Mouse (Mus musculus): ENCODE data around the gene Sec11a. TPM values are rescaled to one million over a fixed set of nuclear protein-coding genes. Genes with fewer than 3 reads are reported as not detected.

Gene Sec11a
- polyA plus RNA-seq, 1 experiment from 2014 or later = 156 TPM

DNA sequence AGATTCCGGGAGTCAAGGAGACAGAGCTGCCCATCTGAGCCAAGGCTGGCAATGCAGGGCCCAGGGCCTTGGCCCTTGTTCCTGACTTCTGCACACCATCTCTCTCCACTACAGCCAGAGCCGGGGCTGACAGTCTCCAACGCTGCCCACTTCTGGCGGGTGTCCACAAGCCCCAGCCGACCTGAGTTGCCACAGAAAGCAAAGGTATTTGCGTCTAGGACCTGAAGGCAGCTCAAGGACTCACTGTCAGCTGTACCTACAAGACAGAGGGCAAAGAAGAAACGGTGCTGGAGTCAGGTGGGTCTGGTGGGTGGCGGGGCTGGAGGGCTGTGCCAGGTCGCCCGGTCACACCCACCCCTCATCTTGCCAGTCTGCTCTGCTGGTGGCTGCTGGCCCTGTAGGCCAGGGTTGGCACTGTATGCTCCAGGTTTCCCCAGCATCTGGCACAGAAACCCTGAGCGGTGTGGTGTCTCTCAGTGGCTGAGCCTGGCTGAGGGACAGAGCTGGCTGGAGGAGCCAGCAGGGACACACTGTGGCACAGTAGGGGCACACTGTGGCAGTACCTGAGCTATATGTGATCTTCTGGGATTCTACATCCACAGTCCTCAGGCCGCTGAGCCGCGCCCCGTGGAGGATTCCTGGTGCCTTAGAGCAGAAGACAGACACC lies 54.4 kb downstream of the Sec11a start:
- Histone ChIP-seq H3K4me2 (replicated peaks) (no peak overlapping the region), H3K9ac (no peak overlapping the region), H3K27me3 (ENCODE audit: control insufficient read depth, insufficient read depth, low read length) (no peaks in the 10 kb centered on the region), H3K9me3 (ENCODE audit: control insufficient read depth, low read length) (no peaks in the 10 kb centered on the region), H3K4me3 (replicated peaks; ENCODE audit: low read length) (no peak overlapping the region), H3K27ac (no peak overlapping the region), H3K36me3 (replicated peaks; ENCODE audit: control insufficient read depth, insufficient read depth) (peaks cover 87% of the 10 kb centered on the region), H3K4me1 (replicated peaks; ENCODE audit: control insufficient read depth, insufficient read depth, low read length) (no peaks in the 10 kb centered on the region; the same call in 1 of the 2 replicates)
- 91% methylated on average over 15 of the region's 15 CpGs for WGBS
- no peak for DNase-seq (ENCODE audit: low spot score)
- no peak for ATAC-seq (ENCODE audit: low FRiP score)

- H3K4me1 ChIP-seq (replicated peaks; ENCODE audit: control insufficient read depth, insufficient read depth, low read length) = no peaks in the 10 kb centered on the region; the same call in 1 of the 2 replicates
- 84% methylated on average over 13 of the region's 13 CpGs for WGBS
- H3K36me3 ChIP-seq (replicated peaks; ENCODE audit: control insufficient read depth, insufficient read depth) = peaks cover 53% of the 10 kb centered on the region
- peak overlapping the region; percentile 62; the same call in 1 of the 2 replicates for H3K27ac ChIP-seq
- H3K4me2 ChIP-seq (replicated peaks) = no peak overlapping the region
- H3K9me3 ChIP-seq (ENCODE audit: control insufficient read depth, low read length) = no peaks in the 10 kb centered on the region
- H3K9ac ChIP-seq = no peak overlapping the region
- H3K4me3 ChIP-seq (replicated peaks; ENCODE audit: low read length) = no peak overlapping the region
- no peaks in the 10 kb centered on the region for H3K27me3 ChIP-seq (ENCODE audit: control insufficient read depth, insufficient read depth, low read length)
- DNase-seq (ENCODE audit: low spot score) (no peak), ATAC-seq (ENCODE audit: low FRiP score) (no peak)
Observed at GRCm38 (mm10) chr7:80889841-80890241, 57.7 kb downstream of the Sec11a start.

DNA sequence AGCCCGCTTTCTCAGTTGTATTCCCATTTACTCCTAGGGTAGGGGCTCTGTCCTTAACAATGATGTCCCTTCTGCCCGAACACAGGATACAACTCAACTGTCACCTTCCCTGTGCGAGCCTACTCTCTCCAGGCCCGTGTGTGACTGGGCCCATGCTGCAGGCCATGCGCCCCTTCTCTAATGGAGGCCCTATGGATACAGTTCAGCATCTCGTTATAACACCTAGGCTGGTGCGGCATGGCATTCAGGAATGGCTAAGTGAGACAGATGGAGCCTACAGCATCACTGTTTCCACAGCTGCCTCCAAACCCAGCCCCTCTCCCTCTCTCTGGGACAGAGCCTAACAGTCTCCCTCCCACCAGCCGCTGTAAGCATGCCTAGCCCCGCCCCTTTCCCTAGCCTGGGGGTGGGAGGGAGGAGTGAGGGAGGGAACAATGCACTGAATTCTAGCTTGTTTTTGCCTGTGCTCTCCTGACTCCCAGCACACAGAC lies 58.5 kb downstream of the Sec11a start:
- ATAC-seq (ENCODE audit: low FRiP score) (peak; percentile 84), DNase-seq (ENCODE audit: low spot score) (peak; percentile 68)
- no peak overlapping the region for H3K4me2 ChIP-seq (replicated peaks)
- 34% methylated on average over 9 of the region's 9 CpGs for WGBS
- no peaks in the 10 kb centered on the region; the same call in 1 of the 2 replicates for H3K4me1 ChIP-seq (replicated peaks; ENCODE audit: control insufficient read depth, insufficient read depth, low read length)
- no peaks in the 10 kb centered on the region for H3K27me3 ChIP-seq (ENCODE audit: control insufficient read depth, insufficient read depth, low read length)
- no peaks in the 10 kb centered on the region for H3K9me3 ChIP-seq (ENCODE audit: control insufficient read depth, low read length)
- peaks cover 45% of the 10 kb centered on the region for H3K36me3 ChIP-seq (replicated peaks; ENCODE audit: control insufficient read depth, insufficient read depth)
- 0 out of 2 replicates have a peak overlapping the region, but pooled peaks have one; percentile 9 for H3K9ac ChIP-seq
- no peak overlapping the region for H3K4me3 ChIP-seq (replicated peaks; ENCODE audit: low read length)
- peak overlapping the region; percentile 62 for H3K27ac ChIP-seq

- Histone ChIP-seq H3K9ac (0 out of 2 replicates have a peak overlapping the region, but pooled peaks have one; percentile 9), H3K4me3 (replicated peaks; ENCODE audit: low read length) (no peak overlapping the region), H3K4me1 (replicated peaks; ENCODE audit: control insufficient read depth, insufficient read depth, low read length) (no peaks in the 10 kb centered on the region; the same call in 1 of the 2 replicates), H3K27me3 (ENCODE audit: control insufficient read depth, insufficient read depth, low read length) (no peaks in the 10 kb centered on the region), H3K9me3 (ENCODE audit: control insufficient read depth, low read length) (no peaks in the 10 kb centered on the region), H3K27ac (peak overlapping the region; percentile 62), H3K4me2 (replicated peaks) (no peak overlapping the region), H3K36me3 (replicated peaks; ENCODE audit: control insufficient read depth, insufficient read depth) (peaks cover 40% of the 10 kb centered on the region)
- ATAC-seq (ENCODE audit: low FRiP score) = peak; percentile 28; the same call in 1 of the 2 replicates
- no peak for DNase-seq (ENCODE audit: low spot score)
- 75% methylated on average over 7 of the region's 7 CpGs for whole genome bisulfite sequencing
Observed at GRCm38 (mm10) chr7:80888595-80888994, 59.0 kb downstream of the Sec11a start.

DNA sequence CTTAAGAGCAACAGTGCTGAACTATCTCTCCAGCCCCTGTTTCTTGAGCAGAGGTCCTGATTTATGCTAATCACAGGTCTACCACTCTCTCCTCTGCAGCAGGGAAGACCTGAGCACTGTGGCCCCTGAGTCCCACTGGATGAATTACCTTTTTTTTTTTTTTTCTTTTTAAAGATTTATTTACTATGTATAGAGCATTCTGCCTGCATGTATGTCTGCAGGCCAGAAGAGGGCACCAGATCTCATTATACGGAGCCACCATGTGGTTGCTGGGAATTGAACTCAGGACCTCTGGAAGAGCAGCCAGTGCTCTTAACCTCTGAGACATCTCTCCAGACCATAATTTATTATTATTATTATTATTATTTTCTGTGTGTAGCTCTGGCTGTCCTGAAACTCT lies 61.9 kb downstream of the Sec11a start:
- Histone ChIP-seq H3K36me3 (replicated peaks; ENCODE audit: control insufficient read depth, insufficient read depth) (peaks cover 11% of the 10 kb centered on the region), H3K9ac (no peak overlapping the region), H3K27ac (no peak overlapping the region), H3K27me3 (ENCODE audit: control insufficient read depth, insufficient read depth, low read length) (no peaks in the 10 kb centered on the region), H3K4me2 (replicated peaks) (no peak overlapping the region), H3K4me1 (replicated peaks; ENCODE audit: control insufficient read depth, insufficient read depth, low read length) (no peaks in the 10 kb centered on the region; the same call in none of the 2 replicates), H3K4me3 (replicated peaks; ENCODE audit: low read length) (no peak overlapping the region), H3K9me3 (ENCODE audit: control insufficient read depth, low read length) (no peaks in the 10 kb centered on the region)
- WGBS = 15% methylated on average over 1 of the region's 1 CpGs
- no peak for ATAC-seq (ENCODE audit: low FRiP score)
- no peak for DNase-seq (ENCODE audit: low spot score)

- Histone ChIP-seq H3K4me1 (replicated peaks; ENCODE audit: control insufficient read depth, insufficient read depth, low read length) (no peaks in the 10 kb centered on the region; the same call in 1 of the 2 replicates), H3K9ac (0 out of 2 replicates have a peak overlapping the region, but pooled peaks have one; percentile 2), H3K27me3 (ENCODE audit: control insufficient read depth, insufficient read depth, low read length) (no peaks in the 10 kb centered on the region), H3K36me3 (replicated peaks; ENCODE audit: control insufficient read depth, insufficient read depth) (peaks cover 1% of the 10 kb centered on the region; the same call in 1 of the 2 replicates), H3K27ac (no peak overlapping the region), H3K4me2 (replicated peaks) (peak overlapping the region; percentile 39), H3K9me3 (ENCODE audit: control insufficient read depth, low read length) (no peaks in the 10 kb centered on the region), H3K4me3 (replicated peaks; ENCODE audit: low read length) (no peak overlapping the region; the same call in 1 of the 2 replicates)
- DNase-seq (ENCODE audit: low spot score) (peak; percentile 81), ATAC-seq (ENCODE audit: low FRiP score) (peak; percentile 84)
- WGBS = 26% methylated on average over 14 of the region's 14 CpGs
Observed at GRCm38 (mm10) chr7:80882830-80883505, 64.6 kb downstream of the Sec11a start.

GRCm38 (mm10) chr7:80875727-80876126 lies 71.9 kb downstream of the Sec11a start:
- Histone ChIP-seq H3K9me3 (ENCODE audit: control insufficient read depth, low read length) (no peaks in the 10 kb centered on the region), H3K27ac (no peak overlapping the region), H3K4me2 (replicated peaks) (no peak overlapping the region), H3K4me1 (replicated peaks; ENCODE audit: control insufficient read depth, insufficient read depth, low read length) (no peaks in the 10 kb centered on the region), H3K4me3 (replicated peaks; ENCODE audit: low read length) (no peak overlapping the region), H3K9ac (no peak overlapping the region), H3K36me3 (replicated peaks; ENCODE audit: control insufficient read depth, insufficient read depth) (peaks cover 69% of the 10 kb centered on the region), H3K27me3 (ENCODE audit: control insufficient read depth, insufficient read depth, low read length) (no peaks in the 10 kb centered on the region)
- DNase-seq (ENCODE audit: low spot score) = no peak
- 31% methylated on average over 37 of the region's 37 CpGs for WGBS
- ATAC-seq (ENCODE audit: low FRiP score) = no peak

- Histone ChIP-seq H3K36me3 (replicated peaks; ENCODE audit: control insufficient read depth, insufficient read depth) (peaks cover 90% of the 10 kb centered on the region), H3K27ac (no peak overlapping the region), H3K4me2 (replicated peaks) (no peak overlapping the region), H3K4me3 (replicated peaks; ENCODE audit: low read length) (no peak overlapping the region), H3K27me3 (ENCODE audit: control insufficient read depth, insufficient read depth, low read length) (no peaks in the 10 kb centered on the region), H3K9me3 (ENCODE audit: control insufficient read depth, low read length) (no peaks in the 10 kb centered on the region), H3K4me1 (replicated peaks; ENCODE audit: control insufficient read depth, insufficient read depth, low read length) (no peaks in the 10 kb centered on the region), H3K9ac (no peak overlapping the region)
- ATAC-seq (ENCODE audit: low FRiP score) = no peak
- no peak for DNase-seq (ENCODE audit: low spot score)
- 96% methylated on average over 2 of the region's 2 CpGs for WGBS
Observed at GRCm38 (mm10) chr7:80873631-80874030, 73.9 kb downstream of the Sec11a start.

- H3K4me1 ChIP-seq (replicated peaks; ENCODE audit: control insufficient read depth, insufficient read depth, low read length) = no peaks in the 10 kb centered on the region
- DNase-seq (ENCODE audit: low spot score) (no peak), ATAC-seq (ENCODE audit: low FRiP score) (no peak)
- H3K4me2 ChIP-seq (replicated peaks) = no peak overlapping the region
- H3K27me3 ChIP-seq (ENCODE audit: control insufficient read depth, insufficient read depth, low read length) = no peaks in the 10 kb centered on the region
- no peaks in the 10 kb centered on the region for H3K9me3 ChIP-seq (ENCODE audit: control insufficient read depth, low read length)
- H3K27ac ChIP-seq = no peak overlapping the region
- no peak overlapping the region for H3K9ac ChIP-seq
- 73% methylated on average over 5 of the region's 5 CpGs for WGBS
- H3K4me3 ChIP-seq (replicated peaks; ENCODE audit: low read length) = no peak overlapping the region
- peaks cover 96% of the 10 kb centered on the region for H3K36me3 ChIP-seq (replicated peaks; ENCODE audit: control insufficient read depth, insufficient read depth)
Observed at GRCm38 (mm10) chr7:80873038-80873437, 74.5 kb downstream of the Sec11a start.

All from hindbrain, embryonic 14.5 days (tissue).